Mouse (Mus musculus): ENCODE results near the gene Selenof. TPM values are rescaled to one million over a fixed set of nuclear protein-coding genes. Genes with fewer than 3 reads are reported as not detected.

Gene Selenof
- polyA plus RNA-seq, 1 experiment: 275 TPM

DNA sequence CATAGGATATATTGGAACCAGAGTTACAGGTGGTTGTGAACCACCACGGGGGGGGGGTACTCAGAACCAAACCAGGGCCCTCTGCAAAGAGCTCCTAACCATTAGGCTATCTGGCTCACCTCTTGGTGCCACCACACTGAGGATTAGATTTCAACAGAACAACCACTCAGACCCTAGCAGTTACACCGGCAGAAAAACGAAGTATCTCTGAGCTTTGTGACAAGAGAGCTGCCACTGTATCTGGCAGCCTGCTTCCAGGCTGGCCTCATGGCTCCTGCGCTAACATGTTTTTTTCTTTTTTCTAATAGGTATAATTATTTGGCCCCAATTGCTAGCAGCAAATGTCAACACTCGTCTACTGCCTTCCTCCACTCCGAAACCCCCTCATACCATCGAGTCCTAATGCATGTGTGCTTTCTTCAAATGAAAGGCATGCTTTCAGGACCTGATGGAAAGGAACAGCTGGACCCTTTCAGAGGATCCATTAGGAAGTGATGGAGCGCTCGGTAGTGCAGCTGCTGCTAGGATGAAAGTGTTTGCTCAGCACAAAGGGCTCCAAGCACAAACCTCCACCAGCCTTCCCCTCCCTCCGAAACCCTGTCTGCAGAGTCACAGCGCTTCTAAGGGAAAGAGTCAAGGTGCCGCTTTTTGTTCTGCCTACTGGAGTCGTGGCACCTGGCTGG is 53.0 kb downstream of the Selenof start:
- Histone ChIP-seq H3K27me3 (replicated peaks; ENCODE audit: control insufficient read depth, insufficient read depth, low read length) (no peaks in the 10 kb centered on the region), H3K36me3 (ENCODE audit: control insufficient read depth, insufficient read depth, low read length) (no peaks in the 10 kb centered on the region), H3K4me1 (ENCODE audit: control insufficient read depth, insufficient read depth, low read length) (no peaks in the 10 kb centered on the region), H3K4me3 (ENCODE audit: insufficient read depth, low read depth, low read length) (no peak overlapping the region), H3K27ac (ENCODE audit: insufficient read depth, low read depth, low read length) (no peak overlapping the region)
- 69% methylated on average over 13 of the region's 13 CpGs for WGBS
- no peak for DNase-seq
- TF ChIP-seq POLR2A (IDR thresholded peaks at IDR 0.05; ENCODE audit: low read depth, low read length) (no peak), CTCF (conservative IDR thresholded peaks at IDR 0.05; ENCODE audit: insufficient read depth, insufficient read length, low read depth, low read length) (no peak)

DNA sequence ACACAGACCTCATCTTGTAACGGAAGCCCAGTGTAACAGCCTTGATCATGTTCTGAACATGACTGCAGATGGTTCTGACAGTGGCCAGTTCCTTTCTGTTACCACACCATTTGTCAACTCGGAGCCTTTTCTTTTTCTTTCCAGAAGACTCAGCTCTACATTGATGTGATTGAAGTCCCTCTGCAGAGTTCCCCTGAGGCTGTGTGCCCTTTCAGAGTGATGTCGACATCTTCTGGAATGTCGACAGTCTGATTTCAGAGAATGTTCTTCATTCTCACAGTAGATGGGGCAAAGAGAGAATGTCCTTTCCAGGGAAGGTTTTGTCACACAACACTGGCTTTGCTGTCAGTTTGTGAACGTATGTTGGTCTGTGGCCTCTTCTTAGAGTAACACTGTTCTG is 55.6 kb downstream of the Selenof start:
- Histone ChIP-seq H3K4me1 (ENCODE audit: control insufficient read depth, insufficient read depth, low read length) (no peaks in the 10 kb centered on the region), H3K27me3 (replicated peaks; ENCODE audit: control insufficient read depth, insufficient read depth, low read length) (no peaks in the 10 kb centered on the region), H3K36me3 (ENCODE audit: control insufficient read depth, insufficient read depth, low read length) (no peaks in the 10 kb centered on the region), H3K27ac (ENCODE audit: insufficient read depth, low read depth, low read length) (no peak overlapping the region), H3K4me3 (ENCODE audit: insufficient read depth, low read depth, low read length) (no peak overlapping the region)
- TF ChIP-seq POLR2A (IDR thresholded peaks at IDR 0.05; ENCODE audit: low read depth, low read length) (no peak), CTCF (conservative IDR thresholded peaks at IDR 0.05; ENCODE audit: insufficient read depth, insufficient read length, low read depth, low read length) (no peak)
- no peak for DNase-seq
- WGBS: 79% methylated on average over 5 of the region's 5 CpGs

DNA sequence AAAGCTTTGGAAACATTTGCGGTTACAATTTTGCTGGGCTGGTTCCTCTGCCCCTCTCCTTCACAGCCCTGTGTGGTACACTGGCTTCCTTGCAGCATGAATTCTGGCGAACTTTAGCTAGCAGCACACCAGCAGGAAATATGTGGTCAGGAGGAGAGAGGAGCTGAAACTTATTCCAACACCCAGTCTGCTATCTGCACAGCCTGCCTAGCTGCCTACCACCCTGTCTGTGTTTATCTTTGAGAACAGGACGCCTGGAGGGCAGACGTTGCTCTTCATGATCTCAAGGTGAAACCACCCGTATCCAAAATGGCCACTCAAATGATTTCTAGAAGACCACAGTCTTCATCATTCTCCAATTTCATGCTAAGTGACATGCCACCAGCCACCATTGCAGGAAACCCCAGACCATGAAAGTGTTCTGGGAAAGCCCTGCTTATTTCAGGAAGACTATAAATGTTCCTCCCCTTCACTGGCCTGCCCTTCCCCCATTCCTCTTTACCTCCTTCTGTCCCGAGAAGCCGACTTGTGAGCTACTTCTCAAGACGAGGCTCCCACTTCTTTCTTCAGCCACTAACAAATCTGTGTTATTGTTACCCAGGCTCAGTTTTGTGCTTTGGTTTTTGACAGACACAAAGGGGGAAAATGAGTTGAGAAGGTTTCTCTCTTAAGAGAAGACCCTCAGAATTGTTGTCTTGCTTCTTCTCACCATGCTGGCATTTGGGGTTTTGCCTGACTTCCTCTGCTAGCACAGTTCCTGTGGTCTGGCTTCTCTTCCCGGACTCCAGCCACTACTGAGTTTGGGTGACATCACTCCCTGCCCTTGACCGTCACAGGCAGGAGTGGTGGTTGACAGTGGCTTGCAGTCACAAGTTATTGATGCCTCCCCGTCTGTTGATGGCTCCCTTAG is 58.2 kb downstream of the Selenof start:
- no peak for DNase-seq

DNA sequence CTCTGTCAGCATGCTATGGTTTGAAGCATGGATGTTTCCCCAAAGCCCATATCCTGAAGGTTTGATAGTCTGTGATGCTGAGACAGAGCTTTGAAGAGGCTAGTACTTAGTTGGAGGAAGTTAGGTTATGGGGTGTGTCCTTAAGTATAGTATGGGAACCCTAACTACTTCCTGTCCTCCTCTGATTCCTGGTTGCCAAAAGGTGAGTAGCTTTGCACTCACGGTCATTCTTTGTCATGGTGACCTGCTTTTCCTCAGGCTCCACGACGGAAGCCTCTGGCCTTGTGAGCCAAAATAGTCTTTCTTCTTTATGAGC is 58.8 kb downstream of the Selenof start:
- Histone ChIP-seq H3K4me3 (ENCODE audit: insufficient read depth, low read depth, low read length) (no peak overlapping the region), H3K36me3 (ENCODE audit: control insufficient read depth, insufficient read depth, low read length) (no peaks in the 10 kb centered on the region), H3K27ac (ENCODE audit: insufficient read depth, low read depth, low read length) (no peak overlapping the region), H3K4me1 (ENCODE audit: control insufficient read depth, insufficient read depth, low read length) (no peaks in the 10 kb centered on the region), H3K27me3 (replicated peaks; ENCODE audit: control insufficient read depth, insufficient read depth, low read length) (no peaks in the 10 kb centered on the region)
- 88% methylated on average over 3 of the region's 3 CpGs for whole genome bisulfite sequencing
- DNase-seq: no peak
- no peak for TF ChIP-seq POLR2A (IDR thresholded peaks at IDR 0.05; ENCODE audit: low read depth, low read length)
- no peak for TF ChIP-seq CTCF (conservative IDR thresholded peaks at IDR 0.05; ENCODE audit: insufficient read depth, insufficient read length, low read depth, low read length)

More for the DNA sequence above, 58.2 kb downstream of the Selenof start:
- Histone ChIP-seq H3K4me1 (ENCODE audit: control insufficient read depth, insufficient read depth, low read length) (no peaks in the 10 kb centered on the region), H3K4me3 (ENCODE audit: insufficient read depth, low read depth, low read length) (no peak overlapping the region), H3K27ac (ENCODE audit: insufficient read depth, low read depth, low read length) (no peak overlapping the region), H3K36me3 (ENCODE audit: control insufficient read depth, insufficient read depth, low read length) (no peaks in the 10 kb centered on the region), H3K27me3 (replicated peaks; ENCODE audit: control insufficient read depth, insufficient read depth, low read length) (no peaks in the 10 kb centered on the region)
- TF ChIP-seq CTCF (conservative IDR thresholded peaks at IDR 0.05; ENCODE audit: insufficient read depth, insufficient read length, low read depth, low read length) (no peak), POLR2A (IDR thresholded peaks at IDR 0.05; ENCODE audit: low read depth, low read length) (no peak)
- 57% methylated on average over 11 of the region's 11 CpGs for WGBS

DNA sequence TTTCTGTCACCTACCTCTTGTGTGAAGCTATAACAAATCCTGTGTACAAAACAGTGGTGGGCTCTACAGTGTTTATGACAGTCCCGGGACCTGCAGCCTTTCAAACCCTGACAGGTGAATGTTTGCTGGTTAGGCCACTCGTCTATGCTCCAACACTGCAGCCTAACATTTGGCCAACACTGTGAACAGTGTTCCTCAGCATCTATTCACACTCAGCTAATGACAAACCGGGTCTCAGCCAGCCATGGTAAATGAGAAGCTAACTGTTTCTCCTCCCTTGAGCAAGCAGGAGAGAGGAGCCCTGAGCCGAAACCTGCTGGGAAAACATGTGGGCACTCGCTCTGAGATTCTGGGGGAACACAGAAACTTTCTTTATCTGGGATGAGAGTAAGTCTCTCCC is 65.1 kb downstream of the Selenof start:
- Histone ChIP-seq H3K27me3 (replicated peaks; ENCODE audit: control insufficient read depth, insufficient read depth, low read length) (no peaks in the 10 kb centered on the region), H3K27ac (ENCODE audit: insufficient read depth, low read depth, low read length) (no peak overlapping the region), H3K36me3 (ENCODE audit: control insufficient read depth, insufficient read depth, low read length) (no peaks in the 10 kb centered on the region), H3K4me1 (ENCODE audit: control insufficient read depth, insufficient read depth, low read length) (no peaks in the 10 kb centered on the region), H3K4me3 (ENCODE audit: insufficient read depth, low read depth, low read length) (no peak overlapping the region)
- WGBS: 57% methylated on average over 5 of the region's 5 CpGs
- DNase-seq: no peak
- TF ChIP-seq POLR2A (IDR thresholded peaks at IDR 0.05; ENCODE audit: low read depth, low read length): no peak
- TF ChIP-seq CTCF (conservative IDR thresholded peaks at IDR 0.05; ENCODE audit: insufficient read depth, insufficient read length, low read depth, low read length): no peak

DNA sequence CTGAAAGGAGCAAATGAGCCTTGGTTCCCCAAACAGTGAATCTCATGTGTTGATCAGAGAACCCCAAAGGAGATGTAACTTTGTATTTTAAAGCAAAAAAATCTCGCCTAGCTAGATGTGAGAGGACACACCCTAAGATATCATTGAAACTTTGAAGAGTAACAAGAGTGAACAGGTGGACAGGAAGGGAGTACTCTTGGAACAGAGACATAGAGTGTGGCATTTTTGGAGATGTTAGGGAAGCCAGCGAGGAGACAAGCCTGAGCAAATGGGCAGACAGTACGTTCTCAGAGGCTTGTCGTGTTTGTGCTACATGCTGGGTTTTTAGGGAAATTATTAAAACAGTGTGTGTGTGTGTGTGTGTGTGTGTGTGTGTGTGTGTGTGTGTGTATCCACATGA is 68.0 kb downstream of the Selenof start:
- peaks cover 4% of the 10 kb centered on the region for H3K4me1 ChIP-seq (ENCODE audit: control insufficient read depth, insufficient read depth, low read length)
- TF ChIP-seq CTCF (conservative IDR thresholded peaks at IDR 0.05; ENCODE audit: insufficient read depth, insufficient read length, low read depth, low read length) (no peak), POLR2A (IDR thresholded peaks at IDR 0.05; ENCODE audit: low read depth, low read length) (no peak)
- DNase-seq: no peak
- no peak overlapping the region for H3K27ac ChIP-seq (ENCODE audit: insufficient read depth, low read depth, low read length)
- 89% methylated on average over 4 of the region's 4 CpGs for WGBS
- no peak overlapping the region for H3K4me3 ChIP-seq (ENCODE audit: insufficient read depth, low read depth, low read length)
- H3K36me3 ChIP-seq (ENCODE audit: control insufficient read depth, insufficient read depth, low read length): no peaks in the 10 kb centered on the region
- H3K27me3 ChIP-seq (replicated peaks; ENCODE audit: control insufficient read depth, insufficient read depth, low read length): no peaks in the 10 kb centered on the region

DNA sequence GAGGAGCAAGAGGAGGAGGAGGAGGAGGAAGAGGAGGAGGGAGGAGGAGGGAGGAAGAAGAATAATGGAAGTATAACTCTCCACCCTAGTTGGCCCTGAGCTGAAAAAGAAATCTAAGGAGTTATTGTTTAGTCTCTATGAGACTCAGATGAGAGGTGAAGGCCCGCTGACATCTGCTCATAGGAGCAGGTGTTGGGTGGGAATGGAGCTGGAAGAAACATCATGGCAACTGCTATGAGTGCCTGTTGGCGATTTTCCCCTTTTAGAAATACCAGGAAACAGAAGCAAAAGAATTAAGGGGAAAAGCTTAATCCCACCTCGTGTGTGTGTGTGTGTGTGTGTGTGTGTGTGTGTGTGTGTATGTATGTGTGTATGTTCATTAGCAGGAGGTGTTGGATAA is 69.3 kb downstream of the Selenof start:
- TF ChIP-seq POLR2A (IDR thresholded peaks at IDR 0.05; ENCODE audit: low read depth, low read length) (no peak), CTCF (conservative IDR thresholded peaks at IDR 0.05; ENCODE audit: insufficient read depth, insufficient read length, low read depth, low read length) (no peak)
- no peak for DNase-seq
- Histone ChIP-seq H3K27me3 (replicated peaks; ENCODE audit: control insufficient read depth, insufficient read depth, low read length) (no peaks in the 10 kb centered on the region), H3K4me3 (ENCODE audit: insufficient read depth, low read depth, low read length) (no peak overlapping the region), H3K36me3 (ENCODE audit: control insufficient read depth, insufficient read depth, low read length) (no peaks in the 10 kb centered on the region), H3K27ac (ENCODE audit: insufficient read depth, low read depth, low read length) (no peak overlapping the region), H3K4me1 (ENCODE audit: control insufficient read depth, insufficient read depth, low read length) (peaks cover 7% of the 10 kb centered on the region)
- WGBS: 81% methylated on average over 3 of the region's 3 CpGs

Measured in kidney, adult 2 months (tissue).